Mouse (Mus musculus): Measurements from ENCODE around the gene Smpdl3a.

Gene Smpdl3a

DNA sequence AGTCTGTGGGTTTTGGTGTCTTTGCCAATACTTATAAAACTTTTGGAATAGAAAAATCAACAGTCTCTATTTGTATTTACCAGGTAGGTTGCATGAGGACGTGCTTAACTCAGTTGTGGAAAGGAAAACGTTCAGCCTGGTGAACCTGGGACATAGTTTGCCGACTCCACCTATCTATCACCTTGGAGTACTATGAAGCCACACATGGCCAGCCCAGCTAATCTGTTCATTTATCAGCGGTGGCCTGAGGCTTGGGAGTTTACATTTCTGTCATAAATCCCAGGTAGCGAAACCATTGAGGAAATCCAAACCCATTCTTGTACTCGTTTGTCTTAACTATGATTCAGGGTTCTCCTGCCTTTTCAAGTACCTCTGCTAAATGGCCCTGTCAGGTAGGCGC, at the start of gene Smpdl3a:
Gene Smpdl3a, plus strand, starts transcription at position 318 of the 400 bp plus-strand sequence.
- DNase-seq (ENCODE audit: low spot score in 2 of 2) = no peak

DNA sequence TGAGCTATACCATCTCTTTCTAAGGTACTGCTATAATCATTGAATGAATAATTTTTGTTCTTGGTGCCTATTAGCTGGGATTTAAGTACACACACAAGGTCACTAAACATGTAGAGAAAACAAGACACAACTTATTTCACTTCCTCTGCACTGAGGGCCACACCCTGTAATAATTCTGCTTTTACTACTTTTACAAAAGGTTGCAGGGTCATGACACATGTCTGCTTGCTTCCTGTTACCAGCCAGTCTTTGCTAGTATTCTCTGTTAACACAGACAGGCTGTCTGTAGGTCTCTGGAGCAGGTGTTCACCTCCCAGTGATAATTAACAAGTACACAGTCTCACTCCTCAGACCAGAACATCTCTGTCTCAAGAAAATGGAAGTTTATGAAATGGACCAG, 48.7 kb upstream of the Smpdl3a start:
- no peak for DNase-seq (ENCODE audit: low spot score in 2 of 2)

DNA sequence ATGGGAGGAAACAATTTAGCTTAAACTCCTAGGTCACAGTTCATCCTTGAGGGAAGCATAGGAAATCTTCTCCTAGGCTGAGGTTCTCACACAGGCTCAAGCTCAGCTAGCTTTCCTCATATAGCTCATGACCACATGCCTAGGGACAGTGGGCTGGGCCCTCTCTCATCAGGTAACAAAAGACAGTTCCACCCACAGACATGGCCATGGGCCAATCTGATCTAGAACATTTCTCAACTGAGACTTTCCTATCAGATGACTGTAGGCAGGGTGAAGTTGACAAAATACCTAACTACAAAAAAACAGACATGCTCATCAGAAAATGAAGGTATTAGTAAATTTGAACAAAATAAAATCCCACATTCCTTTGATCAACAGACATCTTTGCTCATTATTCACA, 47.0 kb upstream of the Smpdl3a start:
- DNase-seq (ENCODE audit: low spot score in 2 of 2) = no peak

DNA sequence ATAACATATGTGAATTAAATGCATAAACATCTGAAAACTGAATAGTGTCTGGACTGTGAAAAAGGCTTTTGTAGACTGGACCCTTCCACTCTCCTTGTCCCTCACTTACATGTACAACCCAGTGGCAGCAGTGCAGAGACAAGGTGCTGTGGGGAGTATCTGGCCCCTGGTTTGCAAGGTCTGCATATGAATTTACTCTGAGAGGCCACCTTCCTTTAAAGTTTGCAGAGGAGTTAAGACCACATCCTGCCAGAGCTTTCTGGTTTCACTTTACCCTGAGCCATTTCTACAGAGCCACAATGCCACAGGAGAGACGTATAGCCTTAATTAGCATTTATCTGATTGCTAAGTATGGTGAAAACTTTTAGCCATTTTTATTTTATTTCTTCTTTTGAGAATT, 40.8 kb upstream of the Smpdl3a start:
- no peak for DNase-seq (ENCODE audit: low spot score in 2 of 2)

DNA sequence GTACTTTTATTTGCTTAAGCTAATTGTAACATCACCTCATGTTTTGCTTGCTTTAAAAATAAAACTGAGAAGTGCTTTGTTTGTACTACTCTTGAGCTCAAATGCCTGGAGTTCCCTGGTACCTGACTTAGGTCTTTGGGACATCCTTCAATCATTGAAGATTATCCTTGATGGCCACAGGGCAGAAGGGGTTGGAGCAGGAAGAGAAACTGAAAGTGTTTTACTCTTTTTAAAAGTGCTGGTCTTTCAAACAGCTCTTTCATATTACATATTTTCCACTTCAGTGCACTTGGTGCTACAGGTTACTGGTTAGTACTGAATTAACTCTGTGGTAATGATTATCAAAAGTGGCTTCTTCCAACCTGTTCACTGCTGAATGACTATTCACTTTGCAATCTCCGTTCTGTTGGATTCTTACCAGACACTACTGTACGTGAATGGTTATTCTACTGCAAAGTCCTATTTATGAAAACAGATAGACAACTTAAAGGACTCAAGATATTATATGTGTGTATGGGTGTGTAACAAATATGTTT, 38.9 kb upstream of the Smpdl3a start:
- DNase-seq (ENCODE audit: low spot score in 2 of 2) = no peak

DNA sequence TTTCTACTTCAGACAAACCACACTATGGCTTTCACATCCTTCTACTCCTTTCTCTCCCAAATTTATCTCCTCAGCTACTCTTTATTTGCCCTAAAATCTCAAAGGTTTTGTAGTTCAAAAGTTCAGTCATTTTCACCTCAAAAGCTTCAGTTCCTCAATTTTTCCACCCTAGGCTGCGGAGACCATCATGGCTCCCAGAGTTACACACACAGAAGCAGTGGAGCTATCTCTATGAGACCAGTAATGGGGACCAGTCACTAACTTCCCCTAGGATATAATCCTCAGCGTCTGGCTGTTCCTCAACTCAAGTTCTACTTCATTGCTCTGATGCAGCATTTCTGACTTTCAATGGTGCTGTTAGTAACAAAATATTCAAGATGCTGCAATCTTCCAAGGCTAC, 35.1 kb upstream of the Smpdl3a start:
- no peak for DNase-seq (ENCODE audit: low spot score in 2 of 2)

DNA sequence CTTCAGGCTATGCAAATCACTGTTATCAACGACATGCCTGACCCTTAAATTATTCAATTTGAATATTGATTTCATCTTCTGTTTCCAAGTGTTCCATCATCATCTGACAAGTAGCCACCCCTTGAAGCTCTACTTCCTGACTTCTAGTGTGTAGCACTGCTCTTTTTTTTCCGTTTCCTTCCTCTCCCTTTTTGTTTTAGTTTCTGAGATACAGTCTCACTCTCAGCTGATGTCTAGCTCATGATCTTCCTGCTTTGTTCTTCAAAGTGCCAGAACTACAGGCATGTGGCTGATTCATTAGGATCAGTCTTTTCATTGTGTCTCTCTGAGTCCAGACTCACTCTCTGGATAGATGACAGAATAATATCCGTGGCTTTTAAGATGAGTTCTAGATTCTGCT, 33.4 kb upstream of the Smpdl3a start:
- no peak for DNase-seq (ENCODE audit: low spot score in 2 of 2)

DNA sequence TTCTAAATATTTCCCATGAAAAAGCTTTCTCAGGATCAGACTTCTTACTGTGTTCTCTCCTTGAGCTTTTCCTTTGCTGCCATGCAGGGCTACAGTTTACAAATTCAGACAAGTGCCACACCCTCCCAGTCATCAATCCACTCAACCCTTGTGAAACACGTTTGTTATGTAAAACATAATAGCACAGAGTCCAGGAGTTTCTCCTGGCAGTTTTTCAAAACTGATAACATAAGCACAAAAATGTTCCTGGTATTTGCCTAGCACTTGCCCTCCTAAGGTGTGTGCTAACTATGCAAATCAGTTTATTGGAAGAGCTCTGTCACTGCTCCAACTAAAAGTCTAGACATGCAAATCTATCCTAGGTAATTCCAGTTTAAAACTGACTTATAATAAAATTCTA, 31.1 kb upstream of the Smpdl3a start:
- DNase-seq (ENCODE audit: low spot score in 2 of 2) = no peak

DNA sequence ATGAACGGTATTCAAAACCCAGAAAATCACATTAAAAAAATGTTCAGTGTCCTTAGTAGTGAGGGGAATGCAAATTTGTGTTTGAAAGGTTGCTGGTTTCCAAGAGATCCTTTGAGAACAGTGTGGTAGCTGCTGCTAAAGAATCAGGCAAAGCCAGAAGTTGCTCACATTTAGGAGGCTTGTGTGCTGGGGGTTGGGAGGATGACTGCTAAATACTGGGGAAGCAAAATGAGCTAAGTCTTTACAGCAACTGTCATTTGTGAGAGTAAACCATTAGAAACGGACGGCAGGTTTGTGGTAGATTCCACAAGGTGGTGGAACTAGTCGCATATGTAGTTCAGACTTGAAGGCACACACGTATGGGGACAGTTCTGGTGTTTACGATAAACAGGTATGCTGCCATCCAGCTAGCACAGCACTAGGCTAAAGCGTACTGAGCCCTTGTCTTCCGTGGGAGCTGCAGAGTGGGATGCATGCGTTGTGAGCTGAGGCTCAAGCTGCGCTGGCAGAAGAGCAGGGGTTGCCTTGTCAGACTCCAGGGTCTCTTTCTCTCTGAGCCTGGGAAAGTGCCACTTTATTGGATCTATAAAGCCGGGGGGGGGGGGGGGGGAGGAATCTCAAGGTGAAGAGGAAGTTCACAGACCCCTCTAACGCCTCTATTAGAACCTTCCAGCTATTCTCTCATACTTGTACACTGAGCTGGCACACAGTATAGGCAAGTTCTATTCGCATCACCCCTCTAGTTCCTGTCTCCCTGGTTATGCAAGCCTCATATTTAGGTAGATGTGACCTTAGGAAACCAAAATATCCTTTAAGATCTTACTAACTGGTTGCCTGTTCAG, 10.6 kb upstream of the Smpdl3a start:
- no peak for DNase-seq (ENCODE audit: low spot score in 2 of 2)

DNA sequence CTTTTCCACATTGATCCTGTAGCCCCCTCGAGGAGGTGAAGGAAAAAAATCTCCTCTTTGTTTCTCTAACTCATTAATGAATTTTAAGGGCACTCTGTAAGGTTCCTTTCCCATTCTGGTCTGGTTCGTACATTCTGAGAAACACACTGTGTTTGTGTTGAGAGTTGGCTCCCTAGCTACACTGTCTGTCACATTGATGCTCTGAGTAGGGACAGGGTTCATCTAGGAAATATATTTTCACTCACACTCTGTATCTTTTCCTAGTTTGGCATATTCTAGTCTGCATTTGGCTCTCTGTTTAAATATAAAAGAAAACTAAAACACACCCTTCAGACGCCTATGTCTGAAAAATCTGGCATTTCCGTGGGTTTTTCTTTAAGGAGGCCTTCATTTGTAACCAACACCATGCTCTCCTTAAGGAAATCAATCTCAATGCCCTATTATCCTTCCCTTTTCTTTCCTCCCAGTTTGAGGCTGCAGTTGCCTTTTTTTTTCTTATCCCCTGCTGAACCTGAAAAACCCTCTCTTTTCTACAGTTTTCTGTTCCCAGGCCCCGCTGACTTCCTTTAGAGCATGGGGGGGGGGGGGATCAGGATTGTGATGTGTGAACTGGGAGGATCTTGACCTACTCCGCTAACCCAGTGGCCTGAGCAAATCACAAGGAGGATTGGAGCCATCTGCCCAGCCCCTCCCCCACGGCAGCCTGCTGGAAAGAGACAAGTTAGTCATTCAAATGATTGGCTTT, 9.8 kb upstream of the Smpdl3a start:
- peak in 1 of 2 experiments; percentile 18 for DNase-seq (ENCODE audit: low spot score in 2 of 2)

DNA sequence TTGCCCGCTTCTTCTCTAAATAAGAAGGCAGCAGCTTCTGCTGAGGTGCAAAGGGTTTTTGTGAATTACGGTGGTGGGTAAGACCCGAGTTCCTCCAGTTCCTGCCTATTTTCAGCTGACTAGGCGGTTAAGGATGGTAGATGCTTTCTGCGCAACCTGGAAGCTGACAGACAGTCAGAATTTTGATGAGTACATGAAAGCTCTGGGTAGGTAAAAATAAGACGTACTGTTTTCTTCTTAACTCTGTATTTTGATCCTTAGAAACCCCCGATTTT, 9.3 kb upstream of the Smpdl3a start, which contains the start of gene Fabp7:
Gene Fabp7, plus strand, starts transcription at position 6 of the 275 bp plus-strand sequence.
- no peak for DNase-seq (ENCODE audit: low spot score in 2 of 2)

DNA sequence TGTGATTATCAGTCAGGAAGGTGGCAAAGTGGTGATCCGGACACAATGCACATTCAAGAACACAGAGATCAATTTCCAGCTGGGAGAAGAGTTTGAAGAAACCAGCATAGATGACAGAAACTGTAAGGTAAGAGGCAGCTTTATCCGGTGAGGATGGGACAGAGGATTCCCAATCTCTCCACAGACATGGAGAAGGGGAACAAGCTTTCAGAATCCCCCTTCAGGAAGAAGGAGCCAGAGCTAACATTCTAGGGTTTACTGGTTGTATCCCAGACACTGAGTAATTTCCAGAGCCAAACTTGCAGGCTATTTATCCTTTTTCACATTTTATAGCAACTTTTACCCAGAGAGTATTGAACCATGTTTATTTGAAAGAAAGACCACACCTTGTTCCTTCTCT, 8.6 kb upstream of the Smpdl3a start:
- no peak for DNase-seq (ENCODE audit: low spot score in 2 of 2)

DNA sequence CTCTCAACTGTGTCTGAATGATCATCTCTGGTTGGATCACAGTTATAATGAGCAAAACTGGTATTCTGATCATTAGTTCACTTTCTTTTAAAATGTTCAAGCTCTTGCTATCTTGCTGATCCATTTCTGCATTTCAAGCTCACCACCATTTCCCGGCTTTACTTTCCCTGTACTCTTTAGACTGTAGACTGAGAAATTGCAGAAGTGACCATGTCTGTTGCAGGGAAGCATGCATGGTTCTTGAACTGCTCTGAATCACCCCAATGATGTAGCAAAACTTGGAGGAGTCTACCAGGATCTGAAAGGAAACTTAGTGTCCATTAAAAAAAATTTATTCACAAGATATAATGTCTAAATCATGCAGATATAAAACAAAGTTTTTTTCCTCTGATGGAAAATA, 1.2 kb upstream of the Smpdl3a start:
- no peak for DNase-seq (ENCODE audit: low spot score in 2 of 2)

DNA sequence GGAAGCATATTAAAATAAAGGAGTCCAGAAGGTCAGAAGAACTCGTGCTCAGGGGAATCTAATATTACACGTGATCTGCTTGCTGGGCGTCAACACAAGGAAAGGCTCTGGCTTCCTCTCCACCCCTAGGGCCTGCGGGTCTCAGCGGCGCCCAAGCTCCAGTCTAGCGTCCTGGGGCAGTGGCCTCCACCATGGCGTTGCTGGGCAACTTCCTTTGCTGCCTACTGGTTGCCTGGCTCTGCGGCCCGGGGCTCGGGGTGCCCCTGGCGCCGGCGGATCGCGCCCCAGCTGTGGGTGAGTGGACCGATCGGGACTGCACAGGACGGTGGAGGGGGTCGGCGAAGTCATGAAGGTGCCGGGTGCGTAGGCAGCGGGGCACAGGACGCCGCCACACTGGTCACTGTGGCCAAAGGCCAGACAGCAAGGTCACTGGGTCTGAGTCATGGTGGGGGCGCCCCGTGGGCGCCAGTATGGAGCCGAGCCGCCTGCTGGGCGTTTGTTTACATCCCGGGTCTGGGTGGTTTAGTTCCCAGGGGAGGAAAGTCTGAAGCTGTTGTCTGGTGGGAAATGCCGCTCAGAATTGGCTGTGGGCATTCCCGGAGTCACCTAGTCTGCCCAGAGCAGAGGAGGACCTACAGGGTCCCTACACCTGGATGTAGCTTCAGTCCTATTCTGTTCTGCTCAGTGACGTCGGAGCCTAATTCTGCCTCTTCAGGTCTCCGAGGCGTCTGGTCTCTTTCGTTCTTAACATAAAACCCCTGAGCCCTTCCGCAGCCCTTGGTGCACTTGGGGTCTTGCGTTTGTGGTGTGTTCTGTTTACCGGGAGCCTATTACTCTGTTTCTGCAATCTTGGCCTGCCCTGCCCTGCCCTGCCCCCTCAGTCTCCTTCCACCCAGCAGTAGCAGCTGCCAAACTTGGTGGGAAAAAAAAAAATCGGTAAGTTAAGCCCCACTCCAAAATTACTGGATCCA, 641 bp downstream of the Smpdl3a start:
- DNase-seq (ENCODE audit: low spot score in 2 of 2) = peak; percentile 46 to 80

DNA sequence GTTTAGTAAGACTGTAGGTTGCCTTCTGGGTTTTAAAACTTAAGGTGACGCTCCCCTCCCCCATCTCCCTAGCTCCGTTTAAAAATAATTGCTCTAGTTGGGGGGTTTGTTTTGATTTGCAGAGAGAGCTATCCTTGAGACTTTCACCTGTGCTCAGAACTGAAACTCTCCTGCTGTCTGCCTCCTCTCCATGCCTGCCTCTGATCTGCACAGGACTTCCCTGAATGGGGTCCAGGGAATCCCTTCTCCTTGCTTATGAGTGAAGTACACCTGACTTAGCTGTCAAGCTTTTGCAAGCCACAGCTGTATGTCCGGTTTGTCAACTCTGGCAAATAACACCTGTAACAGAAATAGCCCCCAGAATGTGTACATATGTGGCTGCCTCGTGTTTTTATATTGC, 1.4 kb downstream of the Smpdl3a start:
- no peak for DNase-seq (ENCODE audit: low spot score in 2 of 2)

DNA sequence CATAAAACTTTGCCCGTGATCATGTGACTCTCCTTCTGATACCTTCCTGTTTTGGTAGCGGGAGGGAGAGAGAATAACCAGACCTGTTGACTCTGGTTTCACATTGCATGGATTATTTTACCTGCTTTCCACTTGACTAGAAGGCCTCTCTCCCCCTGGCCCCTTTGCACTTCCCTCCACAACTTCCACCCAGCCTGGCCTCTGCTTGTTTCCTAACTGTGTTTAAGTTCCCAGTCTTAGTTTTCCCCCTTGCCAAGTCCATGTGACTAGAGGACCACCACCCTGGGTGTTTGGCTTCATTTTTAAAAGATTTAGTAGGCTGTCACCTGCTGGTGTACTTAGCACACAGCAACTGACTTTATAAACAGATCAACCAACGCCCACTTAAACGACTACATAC, 1.9 kb downstream of the Smpdl3a start:
- peak in 1 of 2 experiments; percentile 19 for DNase-seq (ENCODE audit: low spot score in 2 of 2)

DNA sequence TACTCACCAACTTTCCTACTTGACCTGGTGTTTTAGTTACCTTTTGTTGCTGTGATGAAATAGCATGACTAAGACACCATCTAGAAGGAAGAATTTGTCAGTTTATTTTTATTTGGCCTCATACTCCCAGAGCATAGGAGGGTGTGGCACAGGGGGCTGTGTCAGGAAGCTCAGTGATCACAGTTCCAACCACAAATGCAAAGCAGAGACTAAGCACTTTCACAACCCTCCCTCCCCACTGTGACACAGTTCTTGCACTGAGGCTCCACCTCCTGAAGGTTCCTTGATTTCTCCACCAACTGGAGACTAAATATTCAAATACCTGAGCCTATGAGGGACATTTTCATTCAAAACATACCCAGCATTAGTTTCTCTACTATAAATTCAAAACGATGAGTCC, 5.4 kb downstream of the Smpdl3a start:
- peak in 1 of 2 experiments; percentile 14 for DNase-seq (ENCODE audit: low spot score in 2 of 2)

DNA sequence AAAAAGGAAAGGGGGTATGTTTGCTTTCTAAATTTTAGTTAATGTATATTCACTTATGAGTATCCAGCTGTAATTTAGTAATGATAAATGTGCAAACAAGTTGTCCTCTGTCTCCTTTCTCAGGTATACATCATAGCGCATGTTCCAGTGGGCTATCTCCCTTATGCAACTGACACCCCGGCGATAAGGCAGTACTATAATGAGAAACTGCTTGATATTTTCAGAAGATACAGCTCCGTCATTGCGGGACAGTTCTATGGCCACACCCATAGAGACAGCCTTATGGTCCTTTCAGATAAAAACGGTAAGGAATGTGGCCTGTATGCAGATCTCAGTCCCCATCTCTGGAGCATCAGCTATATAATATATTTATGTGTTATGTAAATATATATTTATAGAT, 13.6 kb downstream of the Smpdl3a start:
- peak in 1 of 2 experiments; percentile 47 for DNase-seq (ENCODE audit: low spot score in 2 of 2)

DNA sequence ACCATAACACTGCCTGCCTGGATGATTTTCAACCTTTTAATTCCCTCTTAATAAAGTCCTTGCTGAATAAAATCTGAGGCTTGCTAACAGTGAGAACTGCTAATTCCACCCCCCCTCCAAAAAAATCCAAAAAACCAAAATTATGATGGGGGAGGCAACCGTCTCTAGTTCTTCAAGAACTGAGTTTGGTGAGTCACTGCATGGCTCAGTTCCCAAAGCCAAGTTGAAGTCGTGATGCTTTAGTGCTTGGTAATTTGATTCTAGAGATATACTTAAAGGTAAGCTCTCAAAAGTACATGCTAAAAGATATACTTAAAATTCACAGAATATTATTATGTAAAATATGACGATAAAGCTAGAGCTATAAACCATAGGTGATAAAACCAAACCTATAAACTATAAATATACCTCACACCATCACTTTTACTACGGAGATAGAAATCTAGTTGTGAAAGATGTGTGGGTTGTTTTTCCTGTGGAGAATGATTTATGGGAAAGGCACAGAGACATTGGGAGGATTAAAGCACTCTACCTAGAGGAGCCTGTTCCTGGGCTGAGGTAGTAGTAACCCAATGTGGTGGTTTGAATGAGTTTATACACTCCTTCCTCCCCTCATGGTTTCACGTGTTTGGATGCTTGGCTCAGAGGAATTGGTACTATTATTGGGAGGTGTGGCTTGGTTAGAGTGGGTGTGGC, 18.2 kb downstream of the Smpdl3a start:
- DNase-seq (ENCODE audit: low spot score in 2 of 2) = no peak

DNA sequence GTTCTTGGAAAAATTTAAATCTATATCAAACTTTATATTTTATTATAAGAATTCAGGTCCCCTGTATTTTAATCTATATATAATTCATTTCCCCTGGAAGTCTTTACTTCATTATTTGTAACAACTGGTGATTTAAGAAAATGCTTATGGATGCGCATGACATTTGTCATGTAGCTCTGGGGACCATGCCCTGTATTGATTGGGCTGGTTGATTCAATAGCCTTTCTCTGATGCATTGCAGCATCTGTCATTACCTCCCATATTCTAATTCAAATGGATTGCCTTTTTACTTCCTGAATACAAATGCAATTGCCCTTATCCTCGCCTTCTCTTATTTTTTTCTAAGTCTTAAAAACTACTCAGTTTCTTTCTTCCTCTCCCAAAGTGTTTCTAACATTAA, 20.2 kb downstream of the Smpdl3a start:
- DNase-seq (ENCODE audit: low spot score in 2 of 2) = no peak

DNA sequence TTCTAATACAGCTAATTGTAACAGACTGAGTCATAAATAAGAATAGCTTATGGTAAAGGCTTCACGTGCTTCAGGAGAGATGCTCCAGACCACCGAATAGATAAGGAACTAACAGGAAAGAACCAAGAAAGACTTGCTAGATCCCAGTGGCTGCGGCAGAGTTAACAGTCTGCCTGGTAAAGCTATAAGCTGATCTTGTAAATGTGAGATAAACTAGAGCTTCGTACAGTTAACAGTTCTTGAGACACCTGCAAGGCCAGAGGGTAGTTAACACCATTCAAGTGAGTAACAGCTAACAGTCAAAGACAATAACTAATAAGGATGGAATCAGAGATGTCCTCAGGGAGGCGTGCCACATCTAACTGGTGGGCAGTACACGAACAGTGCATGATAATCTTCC, 21.7 kb downstream of the Smpdl3a start:
- no peak for DNase-seq (ENCODE audit: low spot score in 2 of 2)
